Mouse (Mus musculus) CD4-positive helper T cell, adult 2 months (primary cell): ENCODE results near the gene Nrap.
"Not testable (repeated sequence)": the region's sequence is repeated elsewhere in the genome, so short reads cannot be mapped to it uniquely, and the experiment has no call there.

Experiments used
- DNase-seq: peaks from one replicate; pipeline ENCODE4 v3.0.0-alpha.2; 2012; ENCODE audit warnings: low read depth, missing footprints, low spot score

Nrap gene

DNA sequence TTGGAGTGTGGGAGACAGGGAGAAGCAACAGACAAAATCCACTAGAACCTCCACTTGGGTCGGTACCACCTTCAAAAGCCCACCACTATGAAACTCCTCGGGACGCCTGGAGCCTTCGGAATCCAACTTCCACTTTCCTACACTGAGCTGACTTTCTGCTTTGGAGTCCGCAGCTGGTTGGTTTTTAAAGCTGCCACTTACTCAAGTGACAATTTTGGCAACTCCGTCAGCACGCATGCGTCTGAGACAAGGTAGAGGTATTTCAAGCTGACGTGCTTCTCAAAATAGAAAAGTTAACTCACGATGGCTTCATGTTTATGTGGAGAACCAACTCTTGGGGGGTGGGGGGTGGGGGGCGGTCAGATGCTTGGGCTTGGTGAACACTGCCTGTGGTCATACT lies at the start of gene Nrap:
Gene Nrap (minus strand): TSS at position 159 of the 400 bp plus-strand sequence.
- DNase-seq, result no peak

DNA sequence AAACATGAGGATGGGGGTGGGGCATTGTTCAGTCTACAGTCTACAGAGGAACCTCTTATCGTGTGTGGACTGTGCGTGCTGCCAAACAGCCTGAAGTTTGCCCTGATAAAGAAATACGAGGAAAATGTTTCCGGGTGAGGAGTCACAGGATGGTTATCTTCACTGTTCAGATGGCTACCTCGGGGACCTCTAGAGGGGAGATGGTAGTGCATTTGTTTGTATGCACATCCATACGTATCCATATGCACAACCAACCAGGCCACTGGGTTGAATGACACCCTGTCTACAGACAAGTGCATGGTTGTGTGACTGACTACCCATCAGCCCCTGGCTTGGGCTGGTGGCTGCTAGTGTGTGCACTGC lies 49.2 kb upstream of the Nrap start:
- DNase-seq, result no peak

DNA sequence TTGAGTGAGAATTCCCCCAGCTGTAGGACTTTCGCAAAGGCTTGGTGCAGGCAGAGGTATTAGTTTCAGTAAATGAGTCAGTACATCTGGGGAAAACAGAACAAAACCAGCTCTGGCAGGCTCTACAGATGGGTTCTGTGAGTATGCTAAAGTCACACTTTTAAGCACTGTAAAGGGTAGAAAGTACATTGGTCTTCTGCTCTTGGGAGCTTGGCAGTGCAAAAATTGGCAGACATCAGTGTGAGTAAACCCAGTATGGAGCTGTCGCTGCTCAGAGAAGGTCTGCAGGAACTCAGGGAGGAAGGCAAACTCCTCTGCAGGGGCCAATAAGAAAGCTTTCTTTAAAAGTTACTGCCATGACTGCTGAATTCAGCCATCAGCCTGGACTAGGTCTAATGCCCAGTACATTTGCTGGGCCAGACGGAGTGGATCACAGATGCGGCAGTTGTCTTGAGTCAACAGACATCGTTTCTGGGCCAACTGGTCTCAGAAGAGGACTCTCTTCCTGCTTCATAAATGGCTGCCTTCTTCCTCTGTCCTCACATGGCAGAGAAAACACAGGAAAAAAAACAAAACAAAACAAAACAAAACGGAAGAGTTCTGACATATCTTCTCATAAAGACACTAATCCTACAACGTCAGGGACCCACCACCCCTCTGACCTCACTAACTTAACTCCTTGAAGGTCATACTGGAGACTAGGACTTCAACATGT lies 48.7 kb upstream of the Nrap start:
- no peak for DNase-seq

DNA sequence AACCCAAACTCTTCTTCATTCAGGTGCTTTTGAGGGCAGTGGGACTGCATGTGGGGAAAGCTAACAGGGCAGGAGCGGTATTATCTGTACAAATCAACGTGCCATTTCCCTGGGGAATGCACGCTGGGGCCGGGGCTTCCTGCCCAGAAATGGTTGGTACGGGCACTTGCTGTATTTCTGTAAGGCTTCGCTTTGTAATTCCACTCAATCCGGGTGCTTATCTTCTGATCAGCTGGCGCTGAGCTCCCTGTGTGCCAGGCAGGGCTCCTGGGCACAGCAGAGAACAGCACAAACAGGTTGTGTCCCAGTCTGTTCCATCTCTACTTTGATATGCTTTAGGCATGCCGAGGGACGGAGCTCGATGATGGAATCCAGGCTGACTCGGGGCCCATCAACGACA lies 46.5 kb upstream of the Nrap start:
- no peak for DNase-seq

DNA sequence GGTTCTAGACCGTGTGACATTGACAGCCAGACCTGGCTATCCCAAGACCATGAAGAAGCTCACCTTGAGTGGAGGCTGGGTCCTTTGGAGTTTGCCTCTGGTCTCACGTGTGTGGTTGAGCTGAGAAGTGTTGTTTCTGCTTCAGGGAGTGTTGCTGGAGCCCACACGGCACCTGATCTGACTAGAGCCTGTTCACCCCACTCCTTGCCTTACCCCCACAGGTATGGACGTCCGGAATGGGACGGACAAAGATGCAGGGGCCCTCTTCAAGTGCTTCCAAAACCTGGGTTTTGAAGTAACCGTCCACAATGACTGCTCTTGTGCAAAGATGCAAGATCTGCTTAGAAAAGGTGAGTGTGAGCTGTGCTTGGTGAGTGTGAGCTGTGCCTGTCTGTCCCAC lies 43.7 kb upstream of the Nrap start:
- DNase-seq, result no peak

DNA sequence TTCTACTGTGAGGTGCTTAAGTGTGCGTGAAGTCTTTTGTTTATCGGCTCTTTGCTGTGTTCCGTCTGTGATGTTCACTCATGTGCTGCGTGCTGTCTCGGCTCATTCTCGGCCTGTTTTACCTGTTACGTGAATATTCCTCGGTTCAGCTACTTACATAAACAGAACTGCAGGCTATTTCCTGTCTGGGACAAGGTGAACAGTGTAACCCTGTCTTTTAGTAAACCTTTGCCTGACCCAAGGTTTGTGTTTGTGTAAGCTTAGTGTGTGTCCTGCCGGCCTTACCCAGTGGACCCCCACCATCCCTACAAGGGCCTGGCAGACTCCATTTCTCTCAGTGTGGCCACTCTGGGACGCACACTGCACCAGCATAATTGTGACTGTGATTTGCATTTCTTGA lies 42.9 kb upstream of the Nrap start:
- DNase-seq, result no peak

DNA sequence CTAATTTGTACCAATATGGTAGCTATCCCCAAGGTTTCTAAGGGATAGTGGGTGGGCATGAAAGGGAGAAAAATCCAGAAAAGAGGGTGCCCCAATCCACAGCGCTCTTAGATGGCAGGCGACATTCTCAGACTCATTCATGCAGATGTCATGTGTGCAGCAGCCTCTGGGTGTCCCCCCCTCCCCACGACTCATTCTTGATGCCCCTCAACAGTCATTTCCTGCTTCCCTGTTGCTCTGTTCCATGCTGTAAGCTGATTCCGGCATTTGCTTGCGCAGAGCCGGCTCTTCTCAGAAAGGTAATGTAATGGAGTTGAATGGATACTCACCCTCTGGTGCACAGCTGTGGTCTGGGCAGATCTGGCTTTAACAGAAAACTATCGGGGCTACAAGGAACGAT lies 40.5 kb upstream of the Nrap start:
- no peak for DNase-seq

DNA sequence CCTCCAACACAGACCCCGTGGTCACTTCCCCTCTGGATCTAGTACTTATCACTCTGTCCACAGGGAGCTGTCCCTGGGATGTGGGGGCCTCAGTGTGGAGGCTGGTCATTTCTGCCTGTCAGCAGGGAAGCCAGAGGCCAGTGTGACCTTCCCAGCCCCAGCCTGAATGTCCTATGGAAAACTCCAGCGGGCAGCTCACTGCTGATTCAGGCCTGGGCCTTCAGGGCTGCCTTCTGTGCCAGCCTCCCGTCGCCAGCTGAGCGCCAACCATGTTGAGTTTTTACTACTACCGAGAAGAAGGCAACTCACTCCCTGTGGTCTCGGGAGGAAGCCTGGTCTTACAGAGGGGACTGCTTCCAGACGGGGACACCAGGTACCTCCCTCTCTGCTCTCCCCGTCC lies 35.7 kb upstream of the Nrap start:
- DNase-seq, result no peak

DNA sequence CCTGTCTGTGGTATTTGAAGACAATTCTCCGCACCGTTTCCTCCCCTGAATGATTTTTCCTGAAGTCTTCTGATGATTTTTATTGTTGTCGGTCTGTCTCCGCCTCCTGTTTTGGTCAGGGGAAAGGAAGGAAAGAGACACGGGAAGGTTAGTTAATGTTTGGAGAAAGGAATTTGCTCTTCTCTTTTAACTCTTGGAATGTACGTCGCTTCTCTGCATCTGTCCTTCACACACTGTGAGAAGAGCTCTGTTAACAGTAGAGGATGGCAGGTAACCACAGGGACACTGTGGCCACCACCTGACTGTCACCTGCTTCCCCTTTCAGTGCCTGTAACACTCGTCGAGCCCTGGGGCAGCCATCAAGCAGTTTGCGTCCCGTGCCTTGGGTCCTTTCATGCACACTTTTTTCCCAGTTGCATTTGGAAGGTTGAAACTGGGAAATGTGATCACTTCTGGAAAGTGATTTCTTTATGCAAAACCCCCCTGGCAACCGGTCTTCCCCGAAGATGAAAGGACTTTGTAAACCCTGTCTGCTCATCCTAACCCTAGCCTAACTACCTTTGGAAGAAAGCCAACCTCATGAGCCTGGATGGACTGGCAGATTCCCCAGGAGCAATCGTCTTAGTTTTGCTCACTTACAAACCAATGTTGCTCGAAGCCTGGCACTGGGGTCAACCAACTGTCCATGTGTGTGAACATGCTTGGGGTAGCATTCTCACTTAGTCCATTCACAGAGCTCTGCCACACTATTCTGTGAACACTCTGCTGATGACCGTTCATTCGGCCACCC lies 35.0 kb upstream of the Nrap start:
- DNase-seq, result no peak

DNA sequence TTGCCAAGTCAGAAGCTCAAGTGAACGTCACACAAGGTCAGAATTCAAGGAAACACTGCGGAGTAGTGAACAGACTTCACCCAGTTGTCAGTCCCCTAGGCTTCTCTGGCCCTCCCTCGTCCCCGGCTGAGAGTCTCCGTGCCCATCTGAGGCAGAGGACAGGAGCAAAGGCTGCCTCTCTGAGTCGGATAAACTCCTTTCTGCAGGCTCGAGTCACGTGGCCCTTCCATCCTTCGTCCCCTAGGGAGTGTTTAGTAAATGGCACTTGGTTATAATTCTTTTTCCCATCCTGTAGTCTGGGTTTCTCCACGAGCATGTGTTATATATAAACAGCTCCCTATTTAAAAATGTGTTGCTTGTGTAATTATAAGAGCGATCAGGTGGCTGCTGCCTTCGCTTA lies 33.5 kb upstream of the Nrap start:
- no peak for DNase-seq

DNA sequence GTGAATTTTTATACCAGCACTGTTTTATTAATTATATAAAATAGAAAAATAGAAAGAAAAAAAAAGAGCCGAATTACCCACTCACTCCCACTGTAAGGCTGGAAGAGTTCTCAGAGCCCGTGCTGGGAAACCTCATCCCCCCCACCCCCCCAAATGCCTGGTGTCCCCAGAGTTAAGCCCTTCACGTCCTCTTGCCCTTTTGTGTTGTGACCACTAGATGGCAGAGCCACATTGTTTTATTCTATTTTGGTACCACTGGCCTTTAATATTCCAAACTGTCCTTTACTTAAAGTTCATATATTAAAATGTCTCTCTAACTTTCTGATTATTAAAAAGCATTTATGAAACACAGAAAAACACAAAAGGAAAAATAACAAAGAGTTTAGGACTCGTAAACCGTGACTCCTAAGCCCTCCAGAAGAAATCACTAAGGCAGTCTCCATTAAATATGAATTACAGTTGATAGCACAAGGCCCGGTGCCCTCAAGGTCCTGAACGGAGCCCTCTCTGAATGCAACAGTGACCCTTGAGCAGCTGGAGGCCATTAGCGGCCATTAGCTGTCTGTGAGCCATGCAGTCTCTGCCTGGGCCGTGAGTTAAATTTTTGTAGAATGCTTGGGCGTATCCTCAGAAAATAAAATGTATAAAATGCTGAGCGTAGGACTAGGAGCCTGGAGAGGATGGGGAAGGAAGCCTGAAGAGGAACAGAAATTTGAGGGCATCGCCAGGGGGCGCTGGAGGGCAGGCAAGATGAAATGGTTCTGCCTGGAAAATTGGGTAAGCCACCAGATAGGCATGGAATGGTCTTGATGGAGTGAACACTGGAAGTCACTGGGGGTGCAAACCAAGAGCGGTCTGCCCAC lies 32.9 kb upstream of the Nrap start:
- DNase-seq, result peak; percentile 29

DNA sequence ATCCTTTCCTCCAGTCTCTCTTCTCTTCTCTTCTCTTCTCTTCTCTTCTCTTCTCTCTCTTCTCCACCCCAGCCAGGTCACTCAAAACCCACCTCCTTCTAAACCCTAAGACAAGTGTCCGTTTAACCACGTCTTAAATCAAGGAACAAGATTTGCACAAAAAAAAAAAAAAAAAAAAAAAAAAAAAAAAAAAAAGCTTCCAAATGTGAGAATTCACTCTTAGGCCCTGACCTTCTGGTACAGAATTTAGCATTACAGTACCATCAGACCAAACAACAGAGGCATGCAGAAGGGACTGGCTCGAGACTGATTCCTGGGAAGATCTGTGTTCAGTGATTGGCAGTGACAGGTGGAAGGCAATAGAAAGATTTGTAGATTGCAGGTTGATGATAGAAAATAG lies 30.5 kb upstream of the Nrap start:
- no peak for DNase-seq

DNA sequence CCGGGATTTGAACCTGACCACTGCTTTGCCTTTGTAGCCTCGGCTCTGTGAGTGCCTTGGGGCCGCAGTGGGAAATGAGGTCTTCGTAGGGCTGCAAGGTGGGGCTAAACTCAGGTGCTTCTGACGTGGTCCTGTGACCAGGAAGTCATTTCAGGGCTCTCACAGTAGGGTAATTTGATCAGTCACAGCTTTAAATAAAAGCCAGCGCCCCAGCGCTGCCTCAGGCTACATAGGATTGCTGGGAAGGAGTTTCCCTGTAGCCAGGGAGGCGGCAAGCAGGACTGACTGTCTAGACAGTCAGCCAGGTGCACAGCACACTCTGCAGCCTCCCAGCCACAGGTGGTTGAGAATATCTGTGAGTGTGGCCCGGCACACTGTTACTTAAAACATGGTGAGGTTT lies 29.6 kb upstream of the Nrap start:
- DNase-seq, result no peak

DNA sequence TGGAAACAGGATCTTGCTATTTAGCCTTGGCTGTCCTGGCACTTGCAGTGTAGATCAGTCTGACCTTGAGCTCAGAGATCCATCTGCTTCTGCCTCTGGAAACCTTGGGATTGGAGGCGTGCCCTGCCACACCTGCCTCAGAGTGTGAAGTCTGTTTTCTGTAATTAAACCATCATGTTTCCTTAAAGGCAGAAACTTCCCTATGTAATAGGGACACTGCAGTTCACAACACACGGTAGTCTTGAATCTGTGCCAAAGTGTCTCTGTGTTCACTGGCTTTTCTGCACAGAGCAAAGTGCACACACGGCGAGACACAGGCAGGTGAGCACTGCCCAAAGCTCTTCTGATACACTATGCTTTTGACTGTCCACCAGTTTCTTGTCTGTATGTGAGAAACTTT lies 28.6 kb upstream of the Nrap start:
- no peak for DNase-seq

DNA sequence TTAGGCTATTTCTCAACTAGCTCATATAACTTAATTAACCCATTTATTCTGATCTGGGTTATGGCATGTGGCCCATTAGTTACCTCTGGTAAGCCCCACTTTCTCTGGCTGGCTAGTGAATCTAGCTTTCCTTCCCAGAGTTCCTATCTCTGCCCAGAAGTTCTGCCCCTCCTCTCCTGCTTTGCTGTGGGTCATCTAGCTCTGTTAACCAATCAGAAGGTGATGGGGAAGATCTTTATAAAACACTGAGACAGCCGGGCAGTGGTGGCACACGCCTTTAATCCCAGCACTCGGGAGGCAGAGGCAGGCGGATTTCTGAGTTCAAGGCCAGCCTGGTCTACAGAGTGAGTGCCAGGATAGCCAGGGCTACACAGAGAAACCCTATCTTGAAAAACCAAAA lies 20.0 kb upstream of the Nrap start:
- DNase-seq, result not testable (repeated sequence)

DNA sequence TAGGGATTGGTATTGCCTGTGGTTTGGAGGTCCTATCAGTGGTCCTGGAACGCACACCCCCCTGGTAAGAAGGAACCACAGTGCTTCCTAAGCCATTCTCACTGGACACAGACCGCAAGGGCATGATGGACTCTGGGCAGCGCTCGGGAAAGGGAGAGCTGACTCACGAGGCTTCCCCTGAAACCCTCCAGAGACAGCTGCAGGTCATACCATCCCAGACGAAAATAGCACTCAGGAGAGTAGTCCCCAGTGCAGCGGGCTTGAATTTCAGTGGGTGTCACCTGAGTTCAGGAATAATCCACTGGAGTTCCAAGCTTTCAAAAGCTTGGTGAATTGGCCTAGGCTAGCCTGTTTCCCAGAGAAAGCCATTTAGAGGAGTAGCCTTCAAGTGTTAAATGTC lies 16.7 kb upstream of the Nrap start:
- no peak for DNase-seq

DNA sequence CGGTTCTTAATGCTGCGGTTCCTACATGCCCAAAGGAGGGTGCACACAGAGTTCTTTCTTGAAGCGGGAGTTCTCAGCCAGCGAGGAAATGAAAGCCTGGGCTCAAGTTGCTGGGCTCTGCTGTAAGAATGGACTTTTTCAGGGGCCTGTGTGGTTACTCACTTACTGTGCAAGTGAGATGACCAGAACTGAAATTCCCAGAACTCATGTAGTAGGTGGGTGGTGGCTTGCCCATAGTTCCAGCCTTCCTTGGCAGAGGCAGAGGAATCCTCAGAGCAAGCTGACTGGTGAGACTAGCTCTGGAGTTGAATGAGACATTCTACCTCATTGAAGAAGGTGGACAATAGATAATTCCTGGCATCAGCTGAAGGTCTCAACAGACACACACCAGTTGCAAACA lies 16.0 kb upstream of the Nrap start:
- no peak for DNase-seq

DNA sequence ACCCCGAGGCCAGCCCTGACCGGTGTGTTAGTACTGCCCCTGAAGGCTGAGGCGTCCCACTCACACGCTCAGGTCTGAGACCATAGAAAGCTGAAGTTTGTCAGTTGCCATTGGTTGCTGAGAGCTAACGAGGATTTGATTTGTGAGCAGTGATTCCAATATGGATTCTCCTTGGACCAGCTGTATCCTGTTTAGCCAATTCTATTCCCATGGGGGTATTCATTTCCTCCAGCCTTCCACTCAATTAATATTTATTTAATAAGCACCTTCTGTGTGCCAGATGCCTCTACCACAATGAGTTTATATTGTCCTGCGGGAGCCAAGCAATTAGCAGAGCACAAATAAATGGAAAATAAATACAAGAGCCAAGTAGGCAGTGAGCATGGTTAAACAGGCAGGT lies 12.0 kb upstream of the Nrap start:
- no peak for DNase-seq

DNA sequence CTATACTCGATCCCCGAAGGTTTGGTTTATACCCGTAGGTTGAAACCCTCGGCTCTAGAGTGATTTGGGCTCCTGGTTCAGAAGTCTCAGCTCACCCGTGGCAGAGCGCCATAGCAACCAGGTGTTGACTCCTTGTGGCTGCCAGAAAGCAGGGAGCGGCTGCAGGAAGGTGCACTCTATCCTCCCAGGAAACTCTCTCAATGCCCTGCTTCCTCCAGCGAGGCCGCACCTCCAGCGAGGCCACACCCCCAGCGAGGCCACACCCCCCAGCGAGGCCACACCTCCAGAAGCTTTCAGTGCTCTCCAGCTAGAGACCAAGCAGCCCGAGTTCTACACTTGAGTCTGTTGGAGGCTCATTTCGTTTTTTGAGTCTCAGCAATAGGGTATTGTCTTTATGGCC lies 10.4 kb upstream of the Nrap start:
- DNase-seq, result peak; percentile 82

DNA sequence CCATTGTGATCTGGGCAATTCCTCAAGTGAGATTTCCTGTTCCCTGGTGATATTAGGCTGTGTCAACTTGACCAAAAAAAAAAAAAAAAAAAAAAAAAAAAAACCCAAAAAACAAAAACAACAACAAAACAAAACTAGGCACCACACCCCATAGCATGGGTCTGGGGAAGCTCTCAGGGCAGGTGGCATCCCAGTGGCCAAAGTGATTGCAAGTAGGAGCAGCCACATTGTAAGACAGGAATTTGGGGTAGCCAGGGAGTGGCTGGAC lies 8.6 kb upstream of the Nrap start:
- no peak for DNase-seq

DNA sequence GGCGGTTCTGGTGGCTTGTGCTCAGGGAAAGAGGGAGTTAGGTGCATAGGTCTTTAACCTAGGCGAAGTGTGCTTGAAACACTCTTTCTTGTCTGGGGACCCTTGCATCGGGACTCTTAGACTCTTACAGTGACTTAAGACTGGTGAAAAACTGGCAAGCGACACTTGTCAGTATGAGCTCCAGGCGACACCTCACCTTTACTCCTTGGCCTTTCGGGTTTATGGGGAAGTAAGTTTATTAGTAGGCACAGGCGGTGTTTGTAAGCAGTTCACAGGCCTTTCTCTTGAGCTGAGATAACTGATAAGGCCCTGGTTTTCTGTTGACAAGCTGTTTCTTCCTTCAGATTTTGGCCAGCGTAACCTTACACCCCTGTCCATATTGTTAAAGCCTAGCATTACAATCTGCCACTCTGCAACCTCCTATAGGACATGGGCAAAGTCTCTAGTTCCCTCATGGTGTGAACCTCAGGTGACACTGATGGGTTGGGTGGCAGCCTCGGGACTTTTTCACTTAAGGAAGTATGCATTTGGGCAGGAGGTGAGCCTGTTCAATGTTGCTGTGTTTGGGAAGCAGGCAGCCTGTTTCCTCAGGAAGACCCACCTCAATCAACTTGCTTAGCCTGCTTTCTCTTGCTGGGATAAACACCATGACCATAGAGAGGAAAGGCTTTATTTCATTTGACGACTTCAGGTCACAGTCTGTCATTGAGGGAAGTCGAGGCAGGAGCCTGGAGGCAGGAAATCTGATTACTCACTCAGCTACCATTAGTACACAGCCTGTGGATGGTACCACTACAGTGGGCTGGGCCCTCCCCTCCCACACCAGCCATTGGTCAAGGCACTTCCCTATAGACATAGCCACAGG lies 8.1 kb upstream of the Nrap start:
- peak; percentile 31 for DNase-seq
